8 mouse cellular contexts compared by ENCODE assay signal in the genomic region with DNA sequence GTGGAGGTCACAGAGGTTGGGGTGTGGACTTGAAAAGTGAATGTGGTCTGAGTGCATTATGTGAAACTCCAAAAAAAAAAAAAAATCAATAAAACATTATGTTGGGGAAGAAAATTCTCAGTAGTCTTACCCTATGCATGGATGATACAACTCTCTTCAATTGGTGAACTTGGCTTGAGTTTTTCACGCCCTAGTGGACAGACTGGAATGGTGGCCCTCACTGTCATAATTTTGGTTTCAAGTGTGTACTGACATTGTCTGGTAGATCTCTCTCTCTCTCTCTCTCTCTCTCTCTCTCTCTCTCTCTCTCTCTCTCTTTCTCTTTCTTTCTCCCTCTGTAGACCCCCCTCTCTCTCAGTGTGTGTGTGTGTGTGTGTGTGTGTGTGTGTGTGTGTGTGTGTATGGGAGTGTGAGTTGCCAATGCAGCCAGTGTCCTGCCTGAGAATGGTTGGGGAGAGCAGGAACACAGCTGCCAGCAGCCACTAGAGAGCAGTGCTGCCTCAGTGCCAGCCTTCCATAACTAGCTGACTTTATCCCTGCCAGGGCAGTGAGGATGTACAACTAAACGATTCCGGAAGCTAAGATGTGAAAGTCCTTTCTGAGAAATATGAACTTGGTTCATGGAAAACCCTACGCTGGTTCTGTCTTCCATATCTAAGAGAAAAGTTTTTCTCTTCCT.
DNase-seq lines count a peak whose midpoint lies in the region; ATAC-seq lines count a peak whose summit lies in the region.

No protein-coding gene starts in this region.

- no peaks in the 10 kb centered on the region for H3K9me3 ChIP-seq in midbrain, embryonic 14.5 days (ENCODE audit: control insufficient read depth, low read length)

- ATAC-seq in midbrain, embryonic 14.5 days (ENCODE audit: low FRiP score, low TSS enrichment) = peak; percentile 73; the same call in 1 of the 2 replicates

- H3K4me3 ChIP-seq in midbrain, embryonic 14.5 days (replicated peaks; ENCODE audit: low read depth, low read length) = no peak overlapping the region

- 72% methylated on average over 4 of the region's 4 CpGs for WGBS in midbrain, embryonic 14.5 days

- no peaks in the 10 kb centered on the region for H3K4me1 ChIP-seq in midbrain, embryonic 14.5 days (ENCODE audit: control insufficient read depth, insufficient read depth, low read length)

- H3K36me3 ChIP-seq in midbrain, embryonic 14.5 days (ENCODE audit: control insufficient read depth, insufficient read depth, low read length) = no peaks in the 10 kb centered on the region

- no peak overlapping the region for H3K27ac ChIP-seq in midbrain, embryonic 14.5 days (replicated peaks; ENCODE audit: low read depth, low read length)

- H3K27me3 ChIP-seq in midbrain, embryonic 14.5 days (ENCODE audit: control insufficient read depth, insufficient read depth, low read length) = no peaks in the 10 kb centered on the region

- intact Hi-C loops in gastrocnemius, postnatal 14 days (cut with DNase I; ENCODE audit: low total_unique reads) = loop anchor here (5.0 to 10.0 kb wide), 3 partner anchors 156 to 274 kb away; a partner anchor contains a TSS
- intact Hi-C loops in left cerebral cortex, postnatal 36 days (cut with DNase I) = loop anchor here (1.0 to 10.0 kb wide), 3 partner anchors 164 to 1457 kb away; a partner anchor contains a TSS

- peak; percentile 39 for DNase-seq in urinary bladder, postnatal 25 days (ENCODE audit: low spot score)
- DNase-seq in urinary bladder, postnatal 4 days (ENCODE audit: low spot score in 2 of 2) = no peak
- peak; percentile 33 to 60 for DNase-seq in cerebellum, postnatal 4 days (ENCODE audit: low spot score in 2 of 2)
- DNase-seq in gastrocnemius, postnatal 14 days = peak; percentile 60
- peak; percentile 15 for DNase-seq in kidney, adult 11 months
- DNase-seq in left cerebral cortex, postnatal 36 days (ENCODE audit: low spot score in 2 of 2) = peak; percentile 48 to 55
- peak; percentile 77 for DNase-seq in midbrain, embryonic 14.5 days
- peak; percentile 72 for DNase-seq in testis, postnatal 10 days (ENCODE audit: low spot score)

- no peak overlapping the region for H3K4me2 ChIP-seq in midbrain, embryonic 14.5 days (ENCODE audit: low read length)

- H3K9ac ChIP-seq in midbrain, embryonic 14.5 days (replicated peaks; ENCODE audit: low read length) = no peak overlapping the region

Comparison
In these comparisons a context has a peak if more than half of its experiments do, and no peak if none do; other contexts are left out.
1. DNase-seq: peak in urinary bladder, postnatal 25 days (single experiment), cerebellum, postnatal 4 days (2 of 2), gastrocnemius, postnatal 14 days (single experiment), kidney, adult 11 months (single experiment), left cerebral cortex, postnatal 36 days (2 of 2), midbrain, embryonic 14.5 days (single experiment) and testis, postnatal 10 days (single experiment); none in urinary bladder, postnatal 4 days (0 of 2).